Mouse (Mus musculus): ENCODE results near the gene Calr4.
A peak's percentile ranks its signal among the peaks of the same experiment; 100 is the strongest.

The Calr4 gene

DNA sequence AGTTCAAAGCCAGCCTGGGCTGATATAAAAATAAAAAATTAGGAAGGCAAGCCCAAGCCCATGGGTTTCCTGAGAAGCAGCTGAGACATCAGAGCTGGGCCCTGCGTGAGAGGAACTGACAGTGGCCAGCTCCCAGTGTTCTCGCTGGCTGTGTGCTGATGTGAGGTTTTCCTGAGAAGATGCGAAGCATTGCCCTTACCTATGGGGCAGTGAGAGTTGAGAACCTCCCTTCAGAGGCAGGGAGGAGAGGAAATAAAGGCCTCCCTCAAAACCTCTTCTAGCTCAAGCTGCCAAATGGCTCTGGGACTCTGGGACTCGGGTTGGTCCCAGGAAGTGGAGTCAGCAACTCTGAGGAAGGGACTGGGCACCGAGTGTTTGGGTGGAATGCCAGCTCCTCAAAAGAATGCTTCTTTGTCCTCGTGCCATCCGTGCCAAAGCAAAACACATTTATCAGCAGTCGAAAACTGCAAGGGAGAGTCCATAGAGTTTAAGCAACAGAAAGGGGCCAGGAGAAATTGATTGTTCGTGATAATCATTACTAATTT, 593 bp downstream of the Calr4 start:
- DNase-seq (ENCODE audit: low spot score in 2 of 2): no peak

DNA sequence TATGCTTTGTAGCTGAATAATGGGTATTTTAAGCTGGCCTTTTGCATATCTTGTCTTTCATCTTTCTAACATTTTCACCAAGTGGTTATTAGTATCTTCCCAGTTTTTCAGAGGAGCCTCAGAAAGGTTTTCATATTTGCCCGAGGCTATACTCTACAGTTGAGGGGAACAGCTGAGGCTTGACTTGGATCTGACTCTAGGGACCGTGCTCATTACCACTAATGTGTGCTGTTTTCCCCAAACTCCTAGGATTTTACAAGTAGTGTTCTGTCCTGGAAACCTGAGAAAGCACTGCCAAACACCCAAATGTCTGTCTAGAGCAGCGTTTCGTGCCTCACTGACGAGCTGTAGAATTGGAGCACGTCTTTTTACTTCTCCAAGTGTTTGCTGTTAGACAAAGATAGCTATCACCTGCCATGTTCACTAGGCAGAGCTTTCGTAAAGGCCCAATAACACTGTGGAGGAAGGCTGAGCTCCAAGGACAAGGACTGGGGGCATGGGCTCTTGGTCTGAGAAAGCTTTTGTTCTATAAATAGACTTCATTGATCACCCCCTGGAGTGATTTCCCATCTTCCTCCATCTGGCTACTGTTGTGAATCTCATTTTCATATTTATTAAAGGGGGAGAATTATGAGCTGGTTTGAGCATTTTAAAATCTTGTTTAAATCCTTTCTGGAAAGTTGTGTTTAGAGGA, 2.0 kb downstream of the Calr4 start:
- no peak for DNase-seq (ENCODE audit: low spot score in 2 of 2)

DNA sequence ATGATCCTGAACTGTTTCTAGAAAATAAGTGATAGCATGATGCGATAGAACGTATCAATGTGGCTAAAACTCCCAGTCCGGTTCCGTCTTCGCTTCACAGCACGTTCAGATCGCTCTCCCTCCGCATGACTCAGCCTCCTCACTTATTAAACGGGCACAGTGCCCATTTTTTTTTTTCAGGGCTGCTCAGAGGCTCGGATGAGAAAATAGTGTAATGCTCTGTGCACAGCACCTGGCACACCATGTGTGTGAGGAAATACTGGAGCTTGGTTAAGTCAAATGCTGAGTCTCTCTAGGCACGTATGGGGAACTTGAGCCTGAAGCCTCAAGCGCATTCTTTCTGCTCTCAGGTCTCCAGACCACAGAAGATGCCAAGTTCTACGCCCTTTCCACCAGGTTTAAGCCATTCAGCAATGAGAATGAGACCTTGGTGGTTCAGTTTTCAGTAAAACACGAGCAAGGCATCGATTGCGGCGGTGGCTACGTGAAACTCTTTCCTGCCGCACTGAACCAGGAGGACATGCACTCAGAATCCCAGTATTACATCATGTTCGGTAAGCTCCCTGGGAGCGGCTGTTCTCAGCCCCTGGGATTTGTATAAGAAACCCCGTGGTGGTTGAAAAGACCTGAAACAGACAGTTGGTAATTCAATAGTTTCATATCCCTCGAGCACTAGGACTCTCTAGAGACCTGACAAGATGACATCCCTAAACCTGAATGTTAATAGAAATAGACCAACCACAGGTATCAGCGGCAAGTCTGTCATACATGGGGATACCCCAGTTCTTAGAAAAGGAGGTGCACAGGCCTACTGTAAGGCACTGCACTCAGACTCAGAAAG, 4.4 kb downstream of the Calr4 start:
- DNase-seq (ENCODE audit: low spot score in 2 of 2): peak in 1 of 2 experiments; percentile 54

DNA sequence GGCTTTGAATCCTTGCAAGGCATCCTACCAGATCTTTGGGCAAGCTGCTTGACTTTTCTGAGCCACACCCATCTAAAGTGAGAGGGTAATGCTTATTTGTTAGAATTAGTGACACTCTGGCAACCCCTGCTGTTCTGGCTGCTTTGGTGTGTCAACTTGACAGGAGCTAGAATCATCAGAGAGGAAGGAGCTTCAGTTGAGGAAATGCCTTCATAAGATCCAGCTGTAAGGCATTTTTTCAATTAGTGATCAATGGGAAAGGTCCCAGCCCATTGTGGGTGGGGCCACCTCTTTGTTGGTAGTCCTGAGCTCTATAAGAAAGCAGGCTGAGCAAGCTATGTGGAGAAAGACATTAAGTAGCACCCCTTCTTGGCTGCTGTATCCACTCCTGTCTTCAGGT, 6.9 kb downstream of the Calr4 start:
- DNase-seq (ENCODE audit: low spot score in 2 of 2): peak in 1 of 2 experiments; percentile 29

DNA sequence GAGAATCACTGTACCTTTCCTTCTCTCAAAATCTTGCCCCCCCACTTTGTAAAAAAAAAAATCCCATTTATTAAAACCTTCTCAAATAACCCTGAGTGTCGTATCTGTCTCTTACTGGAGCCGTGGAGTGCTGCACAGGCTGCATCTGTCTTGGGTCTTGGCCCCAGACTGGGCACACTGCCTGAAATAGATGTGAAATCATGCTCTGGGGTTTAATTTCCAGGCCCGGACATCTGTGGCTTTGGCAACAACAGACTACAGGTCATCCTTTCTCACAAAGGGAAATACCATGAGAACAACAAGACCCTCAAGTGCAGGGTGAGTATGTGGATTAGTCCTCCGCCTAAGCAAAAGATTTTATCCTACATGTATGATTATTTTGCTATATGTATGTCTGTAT, 7.6 kb downstream of the Calr4 start:
- peak; percentile 79 to 82 for DNase-seq (ENCODE audit: low spot score in 2 of 2)

DNA sequence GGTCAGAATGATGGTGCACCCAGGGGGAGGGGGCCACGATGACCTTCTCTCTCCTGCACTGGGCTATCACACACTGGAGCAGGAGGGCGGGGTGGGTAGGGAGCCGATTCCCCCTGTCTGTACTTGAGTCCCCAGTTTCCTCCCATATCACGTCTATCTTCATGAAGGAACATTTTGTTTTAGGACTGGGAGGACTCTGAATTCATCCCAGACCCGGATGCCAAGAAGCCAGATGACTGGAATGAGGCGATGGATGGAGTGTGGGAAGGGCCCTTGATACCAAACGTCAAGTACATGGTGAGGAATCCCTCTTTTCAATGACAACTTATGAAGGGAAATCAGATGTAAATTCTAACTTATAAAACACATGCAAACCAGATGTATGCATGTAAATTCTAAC, 10.2 kb downstream of the Calr4 start:
- peak in 1 of 2 experiments; percentile 61 for DNase-seq (ENCODE audit: low spot score in 2 of 2)

DNA sequence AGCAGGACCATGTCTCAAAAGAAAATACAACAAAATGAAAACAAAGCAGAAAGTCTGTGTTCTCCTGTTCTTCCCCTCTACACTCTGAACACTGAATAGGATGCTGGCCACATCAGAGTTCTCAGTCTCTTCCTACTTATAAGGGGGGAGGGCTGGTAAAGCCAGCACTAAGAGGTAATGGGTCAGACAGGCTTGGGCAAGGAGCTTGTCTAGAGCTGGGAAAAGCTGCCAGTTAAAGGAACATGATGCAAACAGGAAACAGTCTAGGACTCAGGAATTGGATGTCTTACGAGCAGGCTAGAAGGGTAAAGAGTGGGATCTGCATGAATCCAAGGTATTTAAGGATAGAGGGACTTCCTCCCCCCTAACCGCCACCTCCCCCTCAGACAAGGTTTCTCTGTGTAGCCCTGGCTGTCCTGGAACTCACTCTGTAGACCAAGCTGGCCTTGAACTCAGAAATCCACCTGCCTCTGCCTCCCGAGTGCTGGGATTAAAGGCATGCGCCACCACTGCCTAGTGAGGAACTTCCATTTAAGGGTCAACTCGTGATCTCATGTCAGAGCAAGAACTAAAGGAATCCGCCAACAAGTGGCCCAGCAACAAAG, 10.8 kb downstream of the Calr4 start:
- no peak for DNase-seq (ENCODE audit: low spot score in 2 of 2)

DNA sequence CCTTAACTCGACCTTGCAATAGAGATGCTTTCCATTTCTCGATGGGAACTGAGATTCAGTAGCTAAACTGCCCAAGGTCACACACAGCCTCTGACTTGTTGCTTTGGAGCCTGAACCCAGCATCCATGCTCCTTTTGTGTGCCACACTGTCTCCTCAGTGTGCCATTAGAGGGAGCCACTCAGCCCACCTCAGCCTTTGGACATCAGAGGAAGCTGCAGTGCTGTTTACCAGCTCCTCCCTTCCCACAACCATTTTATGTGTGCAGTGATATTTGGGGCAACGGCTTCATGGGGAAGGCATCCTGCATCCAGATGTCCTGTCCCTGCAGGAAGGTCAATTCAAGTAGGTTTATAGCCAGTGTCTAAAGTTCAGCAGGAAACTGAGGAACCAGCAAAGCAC, 17.3 kb downstream of the Calr4 start:
- no peak for DNase-seq (ENCODE audit: low spot score in 2 of 2)

DNA sequence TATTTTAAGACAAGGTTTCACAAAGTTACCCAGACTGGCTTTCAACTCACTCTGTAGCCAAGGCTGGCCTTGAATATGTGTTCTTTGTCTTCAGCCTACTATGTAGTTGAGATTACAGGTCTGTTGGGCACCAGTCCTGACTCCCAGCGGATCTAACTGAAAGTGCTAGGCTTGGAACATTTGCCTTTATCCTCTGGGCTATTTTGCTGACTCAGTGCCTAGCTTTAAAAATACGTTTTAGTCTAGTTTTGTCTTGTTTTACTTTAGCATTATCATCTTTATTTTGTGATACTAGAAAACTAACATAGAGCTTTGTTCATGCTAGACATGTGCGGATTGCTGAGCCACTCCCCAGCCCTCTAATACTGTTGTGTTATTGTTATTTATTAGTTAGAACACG, 17.9 kb downstream of the Calr4 start:
- DNase-seq (ENCODE audit: low spot score in 2 of 2): no peak

DNA sequence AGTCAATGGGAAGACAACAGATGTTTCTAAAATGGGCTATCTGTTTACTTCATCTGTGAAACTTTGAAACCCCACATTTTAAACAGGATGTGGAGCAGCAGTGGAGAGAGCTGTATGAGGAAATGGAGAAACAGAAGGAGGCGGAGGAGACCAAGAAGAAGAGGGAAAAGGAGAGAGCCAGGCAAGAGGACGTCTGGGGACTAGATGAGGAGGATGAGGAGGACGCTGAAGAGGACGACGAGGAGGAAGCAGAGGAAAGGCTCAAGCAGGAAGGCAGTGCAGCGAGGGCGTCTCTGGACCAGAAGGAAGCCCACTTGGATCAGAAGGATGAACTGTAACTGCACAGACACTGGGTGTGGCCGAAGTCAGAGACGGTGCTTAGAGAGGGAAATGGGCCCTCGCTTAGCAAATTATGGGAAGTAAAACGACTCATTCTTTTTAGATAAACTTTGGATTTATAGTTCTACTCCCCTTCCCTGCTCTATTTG, 19.4 kb downstream of the Calr4 start:
- DNase-seq (ENCODE audit: low spot score in 2 of 2): peak; percentile 35 to 57

DNA sequence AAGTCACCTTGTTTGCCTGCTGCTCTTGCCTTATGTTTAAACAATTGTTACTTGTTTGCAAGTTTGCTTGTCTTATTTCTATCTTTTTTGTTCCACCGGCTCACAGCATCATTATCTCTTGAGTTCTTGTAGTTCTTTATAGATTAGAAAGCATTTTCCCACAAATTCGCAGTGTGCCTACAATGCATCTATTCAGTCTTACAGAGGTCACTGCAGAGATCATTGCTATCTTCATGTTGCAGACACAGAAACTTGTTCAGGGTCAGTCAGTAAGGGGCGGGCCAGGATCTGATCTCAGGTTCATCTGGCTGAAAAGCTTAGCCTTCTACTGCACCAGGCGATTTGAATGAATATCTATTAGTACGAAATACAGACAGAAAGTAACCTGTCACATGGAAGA, 20.2 kb downstream of the Calr4 start:
- no peak for DNase-seq (ENCODE audit: low spot score in 2 of 2)

DNA sequence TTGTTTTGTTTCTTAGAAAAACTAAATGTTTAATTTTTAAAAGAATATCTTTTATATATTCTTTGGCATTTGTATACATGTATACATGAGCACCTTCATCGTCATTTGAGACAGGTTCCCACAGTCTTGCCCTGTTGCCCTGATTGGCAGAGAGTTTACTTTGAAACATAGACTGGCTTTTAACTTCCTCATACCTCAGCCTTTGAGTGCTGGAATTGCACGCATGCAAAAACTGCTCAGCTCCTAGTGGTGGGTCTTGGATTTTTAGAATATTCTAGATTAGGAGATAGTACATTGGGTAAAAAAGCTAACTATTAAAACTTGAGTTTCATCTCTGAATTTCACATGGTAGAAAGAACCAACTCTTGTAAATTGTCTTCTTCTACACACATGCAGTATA, 21.0 kb downstream of the Calr4 start:
- DNase-seq (ENCODE audit: low spot score in 2 of 2): no peak

DNA sequence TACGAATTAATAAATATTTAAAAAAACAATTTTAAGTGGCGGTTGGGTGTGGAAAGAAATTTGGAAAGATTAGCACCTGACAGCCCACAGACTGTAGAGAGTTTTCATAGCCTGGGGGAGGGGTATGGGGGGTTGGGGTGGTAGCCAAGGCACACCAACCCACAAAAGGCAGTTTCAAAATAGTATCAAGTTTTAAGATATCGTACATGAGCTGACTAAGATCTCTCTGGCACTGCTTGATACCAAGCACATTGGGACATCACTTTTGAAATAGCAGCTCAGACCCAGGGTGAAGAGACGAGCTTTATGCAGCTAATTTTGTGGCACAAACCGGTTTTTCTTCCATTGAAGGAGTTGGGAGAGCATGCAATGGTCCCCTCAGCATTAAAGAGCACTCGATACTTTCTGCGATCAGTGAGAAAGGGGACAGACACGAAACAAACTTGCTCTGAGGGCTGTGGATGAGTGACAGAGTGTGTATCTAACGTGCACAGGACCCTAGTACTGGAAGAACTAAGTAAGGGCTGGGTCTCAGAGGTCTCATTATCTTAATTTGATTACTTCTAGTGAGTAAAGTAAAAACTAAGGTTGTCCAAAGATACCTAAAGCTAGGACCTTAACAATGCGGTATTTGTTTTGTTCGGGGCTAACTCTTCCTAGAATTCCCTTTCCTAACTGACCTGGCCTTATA, 21.6 kb downstream of the Calr4 start:
- no peak for DNase-seq (ENCODE audit: low spot score in 2 of 2)

DNA sequence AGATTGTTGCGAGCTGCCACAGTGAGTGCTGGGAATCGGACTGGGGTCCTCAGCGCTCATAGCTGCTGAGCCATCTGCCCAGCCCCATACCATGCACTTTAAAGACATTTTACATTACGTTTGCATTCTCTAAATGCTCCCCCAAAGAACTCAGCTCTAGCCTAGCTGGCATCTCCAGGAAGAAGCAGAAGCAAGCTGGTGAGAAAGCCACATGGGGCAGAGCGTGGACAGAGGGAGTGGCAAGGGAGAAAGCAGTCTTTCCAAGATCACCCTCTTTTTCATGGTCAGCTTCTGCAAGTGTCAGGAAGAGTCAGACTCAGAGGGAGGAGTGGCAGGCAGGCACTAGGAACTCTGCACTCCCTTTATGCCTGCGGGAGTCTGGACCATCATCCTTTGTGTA, 22.5 kb downstream of the Calr4 start:
- no peak for DNase-seq (ENCODE audit: low spot score in 2 of 2)

DNA sequence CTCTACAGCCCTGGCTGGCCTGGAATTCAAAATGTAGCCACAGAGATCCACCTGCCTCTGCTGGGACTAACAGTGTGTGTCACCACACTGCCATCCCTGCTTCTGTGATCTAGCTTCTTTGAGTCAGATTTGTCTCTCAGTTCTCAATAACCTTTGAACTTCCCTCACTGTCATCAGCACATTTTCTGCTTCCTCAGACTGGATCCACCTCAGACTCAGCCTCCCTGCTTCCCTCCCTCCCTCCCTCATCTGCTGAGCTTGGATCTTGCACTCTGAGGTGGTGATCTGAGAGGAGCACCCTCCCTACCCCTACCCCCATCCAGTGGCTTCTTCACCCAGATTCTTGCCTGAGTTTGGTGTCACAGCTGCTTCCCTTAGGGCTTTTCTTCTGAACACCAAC, 23.4 kb downstream of the Calr4 start:
- DNase-seq (ENCODE audit: low spot score in 2 of 2): no peak

DNA sequence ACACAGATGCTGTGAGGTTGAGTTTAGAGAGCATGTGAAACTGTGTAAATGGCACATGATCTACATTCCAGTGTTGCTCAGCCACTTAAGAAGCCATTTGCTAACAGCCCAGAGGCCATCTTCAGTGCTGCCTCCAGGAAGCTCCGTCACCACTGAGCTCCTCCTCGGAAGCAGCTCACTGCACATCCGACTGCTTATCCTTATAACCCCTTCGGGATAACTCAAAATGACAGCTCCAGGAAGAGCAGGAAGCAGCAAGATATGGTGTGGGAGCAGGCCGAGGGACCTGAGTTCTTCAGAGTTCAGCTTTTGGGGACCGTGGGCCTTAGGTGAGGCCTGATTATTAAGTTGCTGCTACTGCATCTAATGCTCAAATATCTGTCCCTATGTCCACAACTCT, 27.8 kb downstream of the Calr4 start:
- DNase-seq (ENCODE audit: low spot score in 2 of 2): no peak

DNA sequence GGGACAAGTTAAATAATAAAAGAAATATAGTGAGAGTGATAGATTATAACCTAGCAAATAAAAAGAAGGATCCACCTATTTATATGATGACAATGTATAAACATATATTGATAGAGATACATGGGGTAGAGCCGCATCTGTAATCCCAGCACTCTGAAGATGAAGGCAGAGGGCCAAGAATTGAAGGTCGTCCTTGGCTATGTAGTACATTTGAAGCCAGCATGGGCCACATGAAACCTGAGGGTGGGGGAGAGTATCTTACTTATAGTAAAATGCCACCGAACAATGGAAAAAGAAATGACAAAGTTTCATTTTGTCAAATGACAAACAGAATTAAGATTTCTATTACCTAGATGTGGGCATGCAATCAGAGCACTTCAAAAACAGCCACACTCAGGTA, 31.8 kb downstream of the Calr4 start:
- DNase-seq (ENCODE audit: low spot score in 2 of 2): no peak

DNA sequence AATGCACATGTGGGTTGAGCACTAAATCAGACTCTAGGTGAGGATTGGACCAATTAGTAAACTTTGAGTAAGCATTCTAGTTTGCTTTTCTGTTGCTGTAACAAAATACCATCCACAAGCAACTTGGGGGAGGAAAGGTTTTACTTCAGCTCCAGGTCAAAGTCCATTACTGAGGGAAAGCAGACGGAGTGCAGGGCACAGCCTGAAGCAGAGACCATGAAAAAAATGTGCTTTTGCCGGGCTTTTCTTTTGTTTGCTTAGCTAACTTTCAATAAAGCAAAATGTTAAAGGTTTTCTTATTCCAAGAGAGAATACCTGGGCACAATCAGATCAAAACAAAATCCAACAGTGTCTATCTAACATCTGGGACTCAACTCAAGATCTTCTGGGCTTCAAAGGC, 32.5 kb downstream of the Calr4 start:
- DNase-seq (ENCODE audit: low spot score in 2 of 2): no peak

DNA sequence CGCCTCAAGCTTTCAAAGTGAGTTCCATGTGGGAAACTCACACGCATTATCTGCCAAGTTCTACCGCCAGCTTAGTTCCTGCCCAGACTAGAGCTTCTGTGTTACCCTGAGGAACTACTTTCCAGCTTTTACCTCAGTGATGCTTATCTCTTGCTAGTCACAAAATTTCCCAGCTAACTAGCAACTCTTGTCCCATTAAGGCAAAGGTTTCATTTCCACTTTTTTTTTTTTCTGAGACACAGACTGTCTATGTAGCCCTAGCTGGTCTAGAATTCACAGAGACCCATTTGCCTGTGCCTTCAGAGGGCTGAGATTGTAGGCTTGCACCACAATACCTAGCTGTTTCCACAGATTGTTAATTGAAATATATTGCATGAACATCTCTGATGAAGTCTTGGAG, 33.2 kb downstream of the Calr4 start:
- DNase-seq (ENCODE audit: low spot score in 2 of 2): no peak

DNA sequence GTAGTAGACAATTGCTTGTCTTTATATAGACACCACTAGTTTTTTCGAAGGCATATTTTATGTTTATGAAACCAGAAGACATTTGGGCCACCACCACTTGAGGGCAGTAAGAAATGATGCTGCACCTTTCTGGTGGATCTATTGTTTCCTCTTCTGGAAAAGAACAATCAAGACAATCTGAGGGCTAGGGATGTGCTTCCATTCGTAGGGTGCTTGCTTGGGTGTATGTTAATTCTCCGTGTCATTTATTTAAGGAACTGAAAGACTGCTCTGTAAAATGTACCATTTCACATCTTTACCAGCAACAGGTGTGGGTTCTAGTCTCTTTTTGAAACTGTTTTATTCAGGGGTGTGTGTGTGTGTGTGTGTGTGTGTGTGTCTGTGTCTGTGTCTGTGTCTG, 34.6 kb downstream of the Calr4 start:
- DNase-seq (ENCODE audit: low spot score in 2 of 2): no peak

DNA sequence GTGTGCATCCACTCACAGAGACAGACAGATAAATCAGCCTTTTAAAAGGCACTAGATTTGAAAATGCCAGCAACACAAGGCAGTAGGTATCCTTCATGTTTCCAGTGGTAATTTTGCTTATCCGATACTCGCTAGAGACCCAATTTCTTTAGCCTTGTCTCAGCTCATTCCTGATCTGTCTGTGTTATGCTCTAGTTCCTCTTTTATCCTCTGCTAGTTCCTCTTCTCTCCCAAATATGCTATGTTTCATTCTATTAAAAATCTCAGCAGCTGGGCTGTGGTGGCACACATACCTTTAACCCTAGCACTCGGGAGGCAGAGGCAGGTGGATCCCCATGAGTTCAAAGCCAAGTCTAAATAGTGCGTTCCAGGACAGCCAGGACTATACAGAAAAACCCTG, 37.5 kb downstream of the Calr4 start:
- no peak for DNase-seq (ENCODE audit: low spot score in 2 of 2)
